Mouse (Mus musculus): ENCODE data around the gene Mamstr.
"Not testable (repeated sequence)": the region's sequence is repeated elsewhere in the genome, so short reads cannot be mapped to it uniquely, and the experiment has no call there.

Mamstr gene

GRCm38 (mm10) chr7:45650484-45650883 is 10.7 kb downstream of the Mamstr start:
- DNase-seq (ENCODE audit: low spot score): not testable (repeated sequence)

- DNase-seq (ENCODE audit: low spot score): peak; percentile 45
Measured at GRCm38 (mm10) chr7:45654424-45655047, 14.8 kb downstream of the Mamstr start.

- DNase-seq (ENCODE audit: low spot score): no peak
Measured at GRCm38 (mm10) chr7:45660746-45661478, 21.1 kb downstream of the Mamstr start.

- not testable (repeated sequence) for DNase-seq (ENCODE audit: low spot score)
Measured at GRCm38 (mm10) chr7:45661702-45662101, 21.9 kb downstream of the Mamstr start.

- DNase-seq (ENCODE audit: low spot score): peak; percentile 37
Measured at GRCm38 (mm10) chr7:45665303-45666138, 25.7 kb downstream of the Mamstr start.

GRCm38 (mm10) chr7:45666161-45666560 is 26.4 kb downstream of the Mamstr start, which contains the start of gene Fut2:
Gene Fut2, minus strand, starts transcription at chr7:45666394.
- no peak for DNase-seq (ENCODE audit: low spot score)

GRCm38 (mm10) chr7:45667761-45668160 is 28.0 kb downstream of the Mamstr start:
- DNase-seq (ENCODE audit: low spot score): no peak

GRCm38 (mm10) chr7:45668921-45669320 is 29.1 kb downstream of the Mamstr start:
- no peak for DNase-seq (ENCODE audit: low spot score)

GRCm38 (mm10) chr7:45677627-45678295 is 38.0 kb downstream of the Mamstr start:
- DNase-seq (ENCODE audit: low spot score): no peak

- DNase-seq (ENCODE audit: low spot score): no peak
Measured at GRCm38 (mm10) chr7:45678513-45678912, 38.7 kb downstream of the Mamstr start.

GRCm38 (mm10) chr7:45679966-45680621 is 40.3 kb downstream of the Mamstr start:
- DNase-seq (ENCODE audit: low spot score): no peak

GRCm38 (mm10) chr7:45681046-45681736 is 41.4 kb downstream of the Mamstr start:
- DNase-seq (ENCODE audit: low spot score): no peak

GRCm38 (mm10) chr7:45682144-45683126 is 42.7 kb downstream of the Mamstr start:
- DNase-seq (ENCODE audit: low spot score): peak; percentile 95

GRCm38 (mm10) chr7:45683396-45684050 is 43.7 kb downstream of the Mamstr start, which contains the start of gene Ntn5:
Gene Ntn5, plus strand, starts transcription at chr7:45684022.
- DNase-seq (ENCODE audit: low spot score): no peak

GRCm38 (mm10) chr7:45685811-45686210 is 46.0 kb downstream of the Mamstr start:
- DNase-seq (ENCODE audit: low spot score): no peak

GRCm38 (mm10) chr7:45686841-45687240 is 47.1 kb downstream of the Mamstr start:
- DNase-seq (ENCODE audit: low spot score): no peak

GRCm38 (mm10) chr7:45689099-45689498 is 49.3 kb downstream of the Mamstr start:
- DNase-seq (ENCODE audit: low spot score): no peak

GRCm38 (mm10) chr7:45689800-45690199 is 50.0 kb downstream of the Mamstr start:
- DNase-seq (ENCODE audit: low spot score): no peak

GRCm38 (mm10) chr7:45692364-45692763 is 52.6 kb downstream of the Mamstr start:
- DNase-seq (ENCODE audit: low spot score): no peak
